Mouse (Mus musculus) G1E (cell line): ENCODE results near the gene Tff3.

Experiments used
- CTCF ChIP-seq: IDR thresholded peaks from 2 replicates; pipeline ENCODE4 v1.5.1; 2012; ENCODE audit warnings: low read depth, low read length, inconsistent platforms, mixed read lengths
- GATA1 ChIP-seq: IDR thresholded peaks from 2 replicates; pipeline ENCODE4 v1.6.1; 2012; ENCODE audit warnings: borderline replicate concordance, low read length, inconsistent platforms, mixed read lengths

GRCm38 (mm10) chr17:31142116-31142515, 12.7 kb upstream of the Tff3 start:
- TF ChIP-seq GATA1 (no peak), CTCF (no peak)
